Mouse (Mus musculus) lung, postnatal 14 days (tissue): ENCODE measurements at regions not wholly inside any gene's neighbourhood (a gene's known extent, or its start where the extent isn't known, plus 50 kb on each side); places are given as distances from the start of the nearest gene placed in this dataset.

ENCODE experiments used
- DNase-seq: peaks from one replicate; pipeline ENCODE4 v3.0.0; 2021

DNA sequence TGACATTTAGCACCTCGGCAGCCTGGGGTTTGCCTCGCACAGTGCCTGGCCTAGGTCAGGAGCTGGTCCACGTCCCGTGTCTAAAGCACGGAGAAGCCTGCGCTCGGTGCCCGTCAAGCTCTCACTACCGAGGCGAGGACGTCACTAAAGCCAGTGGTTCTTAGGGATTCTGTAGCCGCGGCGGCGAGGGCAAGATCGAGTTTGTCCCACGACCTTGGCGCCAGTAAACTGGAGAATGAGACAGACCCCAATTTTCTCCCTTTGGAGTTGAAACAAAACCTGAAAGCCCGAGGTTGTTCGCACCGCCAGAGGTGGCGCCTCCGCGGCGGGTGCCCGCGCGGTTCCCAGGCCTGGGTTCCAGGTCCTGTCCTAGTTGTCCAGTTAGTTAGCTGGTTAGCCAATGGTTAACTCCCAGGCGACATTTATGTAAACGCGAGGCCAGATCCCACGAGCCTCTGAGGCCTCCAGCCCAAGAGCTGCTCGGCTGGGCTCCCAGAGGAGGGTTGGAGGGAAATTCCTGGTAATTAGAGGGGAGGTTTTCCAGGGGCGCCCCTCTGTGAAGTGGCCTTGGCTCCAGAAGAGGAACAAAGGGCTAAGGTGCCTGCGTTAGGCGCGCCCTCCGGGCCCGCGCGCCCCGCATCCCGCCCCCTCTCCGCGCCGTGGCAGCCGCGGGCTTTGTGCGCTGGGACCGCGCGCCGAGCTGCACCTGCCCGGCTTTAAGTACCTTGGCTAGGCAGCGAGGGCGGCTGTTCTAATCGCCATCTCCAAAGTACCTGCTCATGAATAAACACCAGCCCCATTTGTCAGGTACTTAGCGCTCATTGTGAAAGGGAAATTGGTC lies 74.0 kb downstream of the Rhcg start:
- DNase-seq: no peak

DNA sequence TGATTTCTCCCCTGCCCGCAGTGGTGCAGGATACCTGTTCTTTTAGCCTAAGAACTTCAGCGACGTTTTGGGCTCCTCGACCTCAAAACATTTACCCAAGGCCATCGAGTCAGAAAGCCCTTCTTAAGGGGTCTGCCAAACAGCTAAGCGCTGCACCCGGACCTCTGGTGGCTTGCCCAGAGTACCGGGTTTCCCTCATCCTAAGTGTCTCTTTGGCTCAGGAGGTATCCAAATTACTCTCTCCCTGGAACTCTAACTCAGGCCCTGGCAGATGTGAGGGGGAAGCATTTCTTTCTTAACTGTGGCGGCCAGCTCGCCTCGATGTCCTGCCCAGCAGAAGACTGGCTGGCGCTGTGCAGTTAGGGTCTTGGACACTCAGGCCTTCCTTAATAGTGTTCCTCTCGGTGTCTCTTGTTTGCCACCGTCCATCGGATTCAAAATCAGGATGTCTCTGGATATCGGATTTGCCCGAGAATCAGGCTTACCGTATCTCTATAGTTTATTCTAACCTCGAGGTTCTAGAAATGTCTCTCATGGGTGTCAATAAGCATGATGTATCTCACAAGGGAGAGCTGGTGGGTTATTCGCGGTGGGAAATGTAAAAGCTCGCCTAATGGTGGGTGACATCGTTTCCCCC lies 75.0 kb downstream of the Rhcg start:
- DNase-seq: no peak

DNA sequence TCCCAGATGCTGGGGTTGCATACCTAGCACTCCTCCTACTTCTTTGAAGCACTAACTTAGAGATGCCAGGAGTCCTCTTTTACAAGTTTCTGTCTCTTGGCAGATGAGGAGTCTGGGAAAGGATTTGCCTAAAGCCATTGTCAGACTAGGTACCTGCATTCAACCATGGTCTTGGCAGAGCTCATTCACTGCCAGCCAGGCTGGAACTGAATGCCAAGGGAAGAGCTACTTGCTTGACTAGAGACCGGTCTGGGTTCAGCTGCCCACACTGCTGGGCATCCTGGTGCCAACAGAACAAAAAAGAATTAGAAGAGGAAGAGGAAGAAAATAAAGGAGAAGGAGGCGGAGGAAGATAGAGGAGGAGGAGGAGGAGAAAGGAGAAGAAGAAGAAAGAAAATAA lies 74.1 kb upstream of the Polg start:
- DNase-seq: no peak

DNA sequence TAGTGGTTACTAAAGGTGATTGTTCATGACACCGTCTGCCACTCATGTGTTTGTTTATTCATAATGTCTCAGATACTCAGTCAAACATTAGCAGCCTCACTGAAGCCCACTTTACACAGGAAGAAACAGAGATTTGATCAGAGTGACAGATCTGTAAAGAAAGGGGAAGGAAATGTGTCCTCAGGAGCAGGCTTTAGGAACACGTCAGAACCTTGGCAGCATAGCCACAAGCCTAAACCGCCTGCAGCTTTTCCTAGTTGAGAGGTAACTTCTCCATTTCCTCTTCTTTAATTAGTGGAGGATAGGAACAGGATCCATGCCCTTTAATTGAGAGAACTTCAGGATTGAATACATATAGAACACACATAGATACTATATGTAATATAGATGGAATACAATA lies 73.3 kb upstream of the Polg start:
- DNase-seq: no peak

DNA sequence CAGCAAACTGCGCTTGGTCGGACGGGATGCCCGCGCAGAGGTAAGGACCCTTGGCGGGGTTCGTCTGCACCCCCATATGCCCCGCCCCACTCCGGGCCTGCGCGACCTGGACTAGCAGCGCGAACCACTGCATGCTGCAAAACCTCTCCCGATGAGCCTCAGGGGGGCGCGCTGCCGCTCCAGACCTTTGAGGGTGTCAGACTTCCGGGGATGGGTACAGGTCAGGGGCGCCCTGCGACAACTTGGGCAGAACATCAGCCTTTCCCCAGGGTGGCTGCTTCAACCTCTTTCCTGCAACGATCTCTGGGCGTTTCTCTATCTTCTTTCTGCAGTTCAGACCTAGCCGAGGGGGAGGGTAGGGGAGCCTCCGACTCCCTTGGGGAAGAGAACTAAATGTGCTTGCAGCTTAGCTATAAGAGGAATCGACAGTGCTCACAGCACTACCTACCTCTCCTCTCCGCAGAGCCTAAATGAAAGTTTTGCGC lies 70.0 kb upstream of the Polg start:
- no peak for DNase-seq

DNA sequence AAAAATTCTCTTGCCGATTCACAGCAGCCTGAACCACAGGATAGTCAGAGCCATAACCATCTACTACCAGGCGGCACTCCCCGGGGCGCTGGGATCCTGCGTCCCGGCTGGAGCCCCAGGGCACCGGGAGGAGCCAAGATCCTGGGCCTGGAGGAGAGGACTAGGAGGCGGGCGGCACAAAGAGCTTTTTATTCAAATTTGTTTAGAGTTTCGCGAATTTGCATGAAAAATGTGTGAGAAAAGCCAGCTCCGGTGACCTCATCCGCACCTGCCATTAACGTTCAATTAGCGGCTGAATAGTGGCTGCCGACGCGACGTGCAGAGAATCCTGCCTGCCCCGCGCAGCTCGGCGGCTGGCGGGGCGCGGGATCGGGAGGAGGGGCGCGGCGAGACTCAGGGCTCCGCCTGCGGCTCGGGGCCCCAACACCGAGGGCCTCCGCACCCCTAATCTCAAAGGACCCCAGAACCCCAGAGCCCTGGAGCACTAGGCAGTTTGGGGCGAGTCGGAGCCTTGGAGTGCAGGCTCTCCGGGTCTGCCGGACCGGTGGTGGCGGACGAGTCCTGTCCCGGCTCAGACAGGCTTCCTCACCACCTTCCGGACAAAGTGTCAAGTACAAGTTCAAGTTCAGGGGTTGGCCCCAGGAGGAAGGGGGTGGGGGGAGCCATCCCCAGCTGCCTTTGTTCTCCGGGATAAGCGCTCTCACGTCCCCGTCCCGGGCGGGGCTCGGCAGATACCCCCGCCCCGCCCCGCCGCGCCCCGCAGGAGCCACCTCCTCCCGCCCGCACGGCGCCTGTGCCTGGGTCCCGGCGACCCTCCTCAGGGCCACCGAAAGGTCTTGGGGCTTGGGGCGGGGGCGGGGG lies 69.3 kb upstream of the Polg start:
- DNase-seq: peak; percentile 9

DNA sequence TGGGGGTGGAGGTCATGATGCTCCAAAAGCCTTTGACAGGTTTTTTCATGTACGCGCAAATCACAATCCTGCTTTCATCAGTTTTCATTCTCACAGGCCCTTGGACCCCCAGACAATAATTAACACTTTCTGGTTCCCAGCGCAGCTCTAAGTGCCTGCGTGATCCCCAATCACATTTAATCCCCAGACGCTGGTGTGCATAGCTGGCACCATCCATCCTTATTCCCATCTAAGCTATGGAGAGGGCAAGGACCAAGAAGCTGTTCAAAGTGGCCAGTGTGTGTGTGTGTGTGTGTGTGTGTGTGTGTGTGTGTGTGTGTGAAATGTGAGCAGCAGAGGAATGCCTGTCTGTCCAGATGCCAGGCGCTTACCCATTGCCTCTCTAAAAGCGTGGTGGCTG lies 68.7 kb upstream of the Polg start:
- no peak for DNase-seq

DNA sequence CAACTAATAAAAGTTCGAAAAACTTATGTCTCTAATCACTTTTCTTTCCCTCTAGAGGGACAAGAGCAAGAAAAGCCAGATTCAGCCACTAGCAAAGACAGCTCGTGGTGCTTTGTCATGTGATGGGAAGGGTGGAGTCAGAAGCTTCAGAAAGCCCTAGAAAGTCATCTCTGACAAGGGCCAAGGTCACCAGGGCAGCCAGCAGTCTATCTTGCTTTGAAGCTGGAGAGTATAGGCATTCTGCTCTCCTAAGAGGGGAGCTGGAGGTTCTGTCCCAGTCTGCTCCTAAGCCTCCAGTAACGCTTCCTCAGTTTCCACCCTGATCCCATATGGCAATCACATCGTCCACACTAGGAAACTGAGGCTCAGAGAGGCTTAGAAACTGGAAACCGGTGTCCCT lies 68.2 kb upstream of the Polg start:
- no peak for DNase-seq

DNA sequence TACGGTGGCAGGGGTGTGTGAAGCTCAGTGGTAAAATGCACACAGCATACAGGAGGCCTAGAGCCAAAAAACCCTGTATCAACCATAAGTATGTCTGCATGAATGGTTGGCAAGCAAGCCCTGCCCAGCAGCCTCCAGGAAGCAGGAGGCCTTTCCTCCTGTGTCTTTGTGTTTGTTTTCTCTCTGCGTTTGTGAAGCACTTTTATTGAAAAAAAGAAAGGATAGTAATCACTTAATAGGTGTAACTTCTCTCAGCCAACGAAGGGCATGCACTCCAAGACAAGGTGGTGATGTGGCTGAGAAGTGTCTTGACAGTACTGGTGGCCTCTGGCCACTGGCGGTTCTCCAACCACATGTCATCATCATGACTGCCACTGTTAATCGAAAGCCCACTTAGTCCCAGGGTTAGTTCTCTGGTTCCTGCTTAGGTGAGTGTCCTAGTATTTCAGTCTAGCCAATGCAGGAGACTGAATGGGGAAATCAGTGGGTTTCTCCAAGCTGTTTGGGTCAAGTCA lies 66.5 kb upstream of the Polg start:
- no peak for DNase-seq

DNA sequence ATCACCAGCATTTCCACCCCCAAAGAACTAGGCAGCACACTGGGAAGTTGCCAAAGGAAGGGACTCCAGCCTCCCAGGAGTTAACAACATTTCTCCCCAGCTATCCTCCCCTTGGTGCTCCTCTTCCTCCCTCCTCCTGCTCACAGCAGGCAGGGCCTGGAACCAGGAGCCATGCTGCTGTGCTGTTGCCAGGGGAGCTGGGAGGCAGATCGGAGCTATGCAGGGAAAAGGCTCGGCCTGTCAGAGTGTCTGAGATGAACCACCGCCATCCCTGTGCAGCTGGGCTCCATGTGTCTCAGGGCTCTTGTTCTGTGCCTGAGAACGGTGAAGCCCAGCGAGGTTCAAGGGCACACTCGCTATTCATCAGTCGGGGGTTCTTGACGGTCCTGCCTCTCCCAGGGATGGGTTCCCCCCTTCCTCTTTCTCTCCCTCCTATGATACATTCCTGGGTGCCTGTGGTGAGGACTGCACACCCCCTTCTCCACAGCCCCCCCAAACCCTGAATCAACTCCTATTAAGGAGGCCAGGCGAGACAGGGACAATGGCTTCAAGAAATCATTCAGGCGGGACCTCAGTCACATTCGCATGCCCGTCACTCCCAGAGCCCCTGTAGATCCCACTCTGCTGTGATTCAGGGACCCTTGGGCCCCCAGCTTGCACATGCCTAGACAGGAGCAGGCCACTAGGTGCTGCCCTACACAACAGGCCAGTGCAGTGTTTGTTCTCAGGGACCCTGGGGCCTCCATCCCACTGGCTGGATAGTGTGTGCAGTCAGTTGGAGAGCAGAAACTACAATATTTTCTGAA lies 65.6 kb upstream of the Polg start:
- no peak for DNase-seq

DNA sequence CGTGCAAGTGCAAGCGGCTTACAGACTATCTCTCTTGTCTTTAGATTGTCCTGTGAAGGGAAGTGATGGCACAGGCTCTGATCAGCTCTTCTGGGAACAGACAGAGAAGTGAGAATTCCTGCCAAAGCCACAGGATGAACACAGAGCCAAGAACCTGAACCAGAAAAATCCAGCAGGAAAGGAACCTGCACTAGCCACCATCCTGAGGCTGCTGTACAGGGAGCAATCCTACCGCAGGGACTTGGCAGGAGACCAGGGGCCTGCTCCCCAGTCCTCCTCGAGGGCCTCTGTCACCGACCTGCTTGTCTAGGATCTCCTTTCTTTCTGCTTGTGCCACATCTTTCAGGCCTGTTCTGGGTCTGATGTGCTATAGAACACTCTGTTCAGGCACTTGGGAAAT lies 65.0 kb upstream of the Polg start:
- DNase-seq: no peak

DNA sequence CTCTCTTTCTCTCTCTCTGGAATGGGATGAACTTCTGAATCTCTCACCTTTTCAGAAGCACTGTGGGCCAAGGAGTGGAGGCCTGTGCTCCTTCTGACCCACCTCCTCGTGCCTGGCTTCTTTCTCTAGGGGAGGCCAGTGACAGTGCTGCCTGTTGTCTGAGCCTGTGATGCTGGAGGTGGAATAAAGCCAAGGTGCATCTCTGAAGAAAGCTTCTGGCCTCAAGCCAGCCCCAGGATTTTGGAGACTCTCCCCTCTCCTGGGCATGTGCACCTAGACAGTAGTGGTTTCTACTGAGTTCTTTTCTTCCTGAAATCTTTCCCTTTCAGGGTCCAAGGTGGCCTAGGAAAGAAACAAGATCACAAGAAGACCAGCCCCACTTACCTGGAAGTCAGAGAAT lies 63.3 kb upstream of the Polg start:
- no peak for DNase-seq

DNA sequence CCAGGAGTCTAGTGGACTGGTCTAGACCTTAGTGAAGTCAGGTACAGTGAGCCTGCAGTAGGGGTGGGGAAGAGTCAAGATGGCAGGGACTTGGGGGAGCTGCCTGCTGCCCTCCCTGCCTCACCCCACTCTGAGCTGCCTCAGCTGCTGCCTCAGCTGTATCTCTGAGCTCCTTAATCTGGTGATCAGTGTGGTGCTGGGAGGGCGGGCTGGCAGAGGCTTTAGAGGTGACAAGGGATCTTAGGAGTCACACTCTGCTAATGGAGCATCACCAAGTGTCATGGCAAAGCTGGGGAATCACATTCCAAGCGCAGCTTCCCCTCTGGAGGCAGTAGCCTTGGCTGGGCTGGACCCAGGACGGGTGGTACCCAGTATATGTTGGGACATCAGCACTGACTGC lies 61.8 kb upstream of the Polg start:
- DNase-seq: no peak

DNA sequence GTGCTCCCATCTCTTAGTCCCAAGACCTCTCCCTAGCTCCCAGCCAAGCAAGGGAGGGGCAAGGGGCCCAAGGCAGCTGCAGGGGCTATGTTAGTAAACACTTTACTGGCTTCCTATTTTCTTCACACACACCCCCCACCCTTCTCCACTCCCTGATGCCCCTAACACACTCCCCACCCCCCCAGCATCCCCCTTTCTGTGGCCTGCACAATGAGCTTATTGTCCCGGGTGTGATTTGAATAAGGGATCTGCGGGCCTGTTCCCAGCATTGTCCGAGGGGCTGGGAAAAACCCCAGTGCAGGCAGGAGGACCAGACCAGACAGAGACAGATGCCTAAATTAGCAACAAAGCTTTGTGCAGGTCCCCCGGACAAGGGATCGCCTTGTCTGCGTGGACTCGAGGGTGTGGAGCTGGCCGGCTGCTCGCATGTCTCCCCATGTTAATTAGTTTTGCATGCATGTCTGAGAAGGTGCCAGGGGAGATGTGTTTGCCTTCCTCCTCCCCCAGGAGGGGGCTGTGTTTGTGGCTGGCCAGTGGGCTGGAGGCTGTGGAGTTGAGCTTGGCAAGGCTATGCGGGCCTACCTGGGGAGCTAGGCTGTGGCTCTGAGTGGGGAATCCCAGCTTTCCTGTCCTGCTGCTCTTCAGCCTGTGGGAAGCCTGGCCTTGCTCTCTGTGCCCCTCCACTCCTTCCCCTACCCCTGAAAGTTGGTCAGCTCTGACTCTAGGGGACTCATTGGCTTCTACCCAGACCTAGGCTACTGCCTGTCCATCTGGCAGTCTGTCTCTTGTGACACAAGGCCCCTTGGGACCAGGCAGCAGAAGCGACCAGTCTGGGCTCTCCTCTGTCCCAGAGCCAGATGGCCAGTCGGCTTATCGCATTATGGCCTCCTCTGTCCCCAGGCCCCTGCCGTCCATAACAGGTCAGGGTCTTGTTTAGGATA lies 59.8 kb upstream of the Polg start:
- DNase-seq: no peak

DNA sequence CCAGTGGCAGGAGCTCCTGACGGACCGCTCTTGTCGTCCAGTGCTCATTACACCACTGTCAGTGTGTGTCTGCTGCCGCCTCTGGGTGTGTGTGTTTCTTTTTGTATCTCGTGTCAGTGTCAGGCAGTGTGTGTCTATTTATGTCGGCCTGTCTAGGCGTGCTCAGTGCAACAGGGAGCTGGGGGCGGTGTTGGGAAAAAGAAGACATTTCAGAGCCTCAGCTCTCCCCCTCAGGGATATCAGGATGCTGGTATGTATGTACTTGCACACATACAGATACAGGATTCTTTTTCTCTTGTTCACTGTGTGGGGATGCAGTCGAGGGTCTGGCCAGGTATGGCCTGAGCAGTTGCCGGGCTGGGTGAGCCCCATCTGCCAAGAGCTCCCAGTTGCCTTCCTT lies 58.8 kb upstream of the Polg start:
- DNase-seq: no peak

DNA sequence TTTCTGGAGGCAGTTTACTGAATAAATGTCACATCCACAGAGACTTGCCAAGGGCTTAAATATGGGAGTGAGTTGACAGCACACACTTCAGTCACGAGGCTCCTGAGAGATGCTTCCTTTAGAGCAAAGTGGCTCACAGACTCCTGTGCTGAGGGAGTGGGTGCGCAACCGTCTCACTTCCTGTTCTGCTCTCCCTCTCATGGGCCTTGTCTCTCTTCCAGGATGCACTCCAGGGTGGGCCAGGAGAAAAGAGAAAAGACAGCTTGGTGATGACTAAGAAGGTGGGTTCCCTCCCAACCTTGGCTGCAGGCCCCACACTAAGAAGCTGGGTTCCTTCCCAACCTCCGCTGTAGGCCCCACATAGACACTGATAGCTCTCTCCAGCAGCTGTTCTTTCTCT lies 57.5 kb upstream of the Polg start:
- DNase-seq: no peak

DNA sequence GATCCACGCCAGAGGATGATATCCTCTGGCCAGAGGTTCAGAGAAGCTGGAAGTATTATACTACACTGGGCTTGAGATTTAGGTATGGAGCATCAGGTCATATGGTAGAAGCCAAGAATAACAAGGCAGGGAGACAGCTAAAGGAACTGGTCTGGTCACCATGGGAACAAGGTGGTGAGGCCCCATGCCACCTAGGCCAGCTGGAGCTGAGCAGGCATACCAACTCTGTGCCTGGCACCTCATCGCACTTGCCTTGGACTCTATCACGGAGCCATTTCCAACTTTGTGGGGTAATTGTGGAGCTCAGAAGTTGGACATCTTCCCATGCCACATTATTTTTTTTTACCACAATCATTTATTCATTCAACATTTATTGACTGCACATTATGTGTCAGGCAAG lies 55.9 kb upstream of the Polg start:
- DNase-seq: no peak

DNA sequence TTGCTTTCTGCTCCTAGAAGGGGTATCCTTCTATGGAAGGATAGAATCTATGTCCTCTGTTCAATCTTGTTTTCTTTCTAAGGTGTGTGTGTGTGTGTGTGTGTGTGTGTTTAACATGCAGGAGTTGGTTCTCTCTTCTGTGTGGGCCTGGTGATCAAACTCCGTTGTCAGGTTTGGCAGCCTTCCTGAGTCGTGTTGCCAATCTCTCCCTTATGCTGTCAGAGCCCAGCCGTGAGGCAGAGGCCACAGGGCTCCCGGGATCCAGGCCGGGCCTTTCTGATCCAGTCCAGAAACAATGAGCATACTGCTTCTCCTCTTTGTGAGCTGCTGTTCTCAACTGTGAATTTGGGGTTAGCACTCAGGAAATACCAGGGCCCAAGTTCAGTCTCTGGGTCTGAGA lies 55.1 kb upstream of the Polg start:
- no peak for DNase-seq

DNA sequence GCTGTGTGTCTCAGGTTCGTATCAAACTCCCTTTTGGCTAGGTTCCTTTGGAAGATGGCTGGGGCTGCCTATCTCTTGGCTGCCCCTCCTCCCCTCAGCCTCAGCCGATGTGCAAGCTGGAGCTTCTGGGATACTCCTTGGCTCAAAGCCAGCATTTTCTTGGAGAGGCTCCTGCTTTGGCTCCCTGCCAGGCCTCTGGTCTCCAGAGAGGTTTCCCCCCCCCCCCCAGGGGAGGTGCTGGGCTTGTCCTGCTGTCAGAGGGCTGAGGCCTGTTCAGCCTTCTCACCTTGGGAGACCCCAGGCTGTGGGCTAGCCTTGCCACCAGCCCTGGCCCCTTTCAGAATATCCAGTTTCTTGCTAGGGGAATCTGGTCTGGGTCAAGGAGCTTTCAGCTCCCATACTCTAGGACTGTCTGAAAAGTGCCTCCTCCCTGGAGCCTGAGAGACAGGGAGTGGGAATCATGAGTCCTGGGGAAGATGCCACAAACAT lies 54.1 kb upstream of the Polg start:
- peak; percentile 37 for DNase-seq

DNA sequence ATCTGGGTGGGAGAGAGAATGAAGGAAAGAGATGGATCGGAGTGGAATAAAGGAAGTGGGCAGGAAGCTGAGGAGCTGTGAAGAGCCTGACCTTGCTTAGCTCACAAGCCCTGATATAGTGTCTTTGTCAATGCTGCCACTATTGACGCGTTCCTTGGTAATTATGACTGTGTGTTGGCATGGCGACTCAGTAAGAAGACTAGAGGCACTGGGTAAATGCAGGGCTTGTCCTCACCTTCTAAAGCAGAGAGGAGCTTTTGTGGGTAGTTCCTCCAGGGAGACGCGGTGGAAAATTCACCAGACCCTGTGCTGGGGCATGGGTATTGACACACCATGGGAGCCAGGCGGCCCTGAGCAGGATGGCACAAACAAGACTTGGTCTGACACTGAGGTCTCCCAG lies 52.8 kb upstream of the Polg start:
- DNase-seq: no peak
